Mouse (Mus musculus): ENCODE data around the gene Mad2l2.

DNA sequence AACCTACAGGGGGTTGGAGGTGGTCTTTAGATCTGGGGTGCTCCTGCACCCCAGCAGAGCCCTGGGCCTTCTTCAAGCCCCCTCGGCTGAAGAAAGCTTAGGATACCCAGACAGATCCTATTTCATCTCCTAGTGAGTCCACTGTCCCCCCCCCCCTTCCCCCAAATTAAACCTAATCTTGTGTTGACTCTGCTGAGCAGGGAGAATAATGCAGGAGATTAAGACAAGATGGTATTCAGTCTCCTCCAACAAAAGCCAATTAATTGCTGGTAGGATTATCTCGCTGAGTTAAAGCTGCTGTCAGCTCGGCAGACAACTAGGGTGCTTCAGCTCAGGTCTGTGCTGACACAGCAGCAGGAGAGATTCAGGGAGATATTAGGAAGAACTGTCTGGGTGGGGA lies 41.1 kb downstream of the Mad2l2 start:
- no peak for TF ChIP-seq CTCF (conservative IDR thresholded peaks at IDR 0.05; ENCODE audit: low read length)
- TF ChIP-seq POU5F1 (IDR thresholded peaks at IDR 0.05; ENCODE audit: borderline replicate concordance, low read length): no peak
- TF ChIP-seq NANOG (IDR thresholded peaks at IDR 0.05; ENCODE audit: borderline replicate concordance, low read length): no peak
